Mouse (Mus musculus) embryonic fibroblast, embryonic 13.5 days (primary cell): ENCODE measurements at regions not wholly inside any gene's neighbourhood (a gene's known extent, or its start where the extent isn't known, plus 50 kb on each side); places are given as distances from the start of the nearest gene placed in this dataset.

Experiments used
- H3K27ac ChIP-seq: 2 replicates; pipeline ENCODE4 v1.5.1; 2012; ENCODE audit warnings: low read length, control low read depth, inconsistent platforms; ENCODE audit not compliant: insufficient read depth
- H3K4me1 ChIP-seq: 2 replicates; pipeline ENCODE4 v1.6.1; 2011; ENCODE audit warnings: low read length; ENCODE audit not compliant: control insufficient read depth, insufficient read depth
- H3K4me3 ChIP-seq: 2 replicates; pipeline ENCODE4 v1.5.1; 2011; ENCODE audit warnings: mild to moderate bottlenecking, control low read depth, low read length; ENCODE audit not compliant: insufficient read depth
- CTCF ChIP-seq: IDR thresholded peaks from 2 replicates; pipeline ENCODE4 v1.5.1; 2011; ENCODE audit warnings: mild to moderate bottlenecking, control low read depth, low read length, moderate library complexity, borderline replicate concordance; ENCODE audit not compliant: insufficient read depth
- POLR2A ChIP-seq: IDR thresholded peaks from 2 replicates; pipeline ENCODE4 v1.6.1; 2011; ENCODE audit warnings: low read depth, mild to moderate bottlenecking, control low read depth, low read length, moderate library complexity

GRCm38 (mm10) chr11:6731505-6731904 lies 73.2 kb downstream of the Ramp3 start:
- H3K4me1 ChIP-seq = no peaks in the 10 kb centered on the region
- TF ChIP-seq CTCF = no peak
- TF ChIP-seq POLR2A = no peak
- H3K4me3 ChIP-seq = no peak overlapping the region
- H3K27ac ChIP-seq = no peak overlapping the region
